Mouse (Mus musculus) myocyte (in vitro differentiated cells): ENCODE results near the gene Selenon.

Experiments
- CEBPB ChIP-seq: IDR thresholded peaks from 2 replicates; pipeline ENCODE4 v1.6.1; 2011; ENCODE audit warnings: mild to moderate bottlenecking, moderate library complexity; ENCODE audit not compliant: poor library complexity, insufficient read depth, severe bottlenecking
- E2F4 ChIP-seq: IDR thresholded peaks from one replicate; pipeline ENCODE4 v1.6.1; 2011; ENCODE audit warnings: mild to moderate bottlenecking, control low read depth, moderate library complexity; ENCODE audit not compliant: insufficient read depth
- MAX ChIP-seq: IDR thresholded peaks from one replicate; pipeline ENCODE4 v1.6.1; 2011; ENCODE audit warnings: low read depth, mild to moderate bottlenecking, control low read depth
- MYOD1 ChIP-seq, 3 experiments: IDR thresholded peaks; one replicate each; pipeline ENCODE4 v1.6.1; 2011; ENCODE audit warnings: control low read depth in 2 of 3, low read depth in 2 of 3, mild to moderate bottlenecking in 2 of 3, moderate library complexity in 1 of 3; ENCODE audit not compliant: insufficient read length in 2 of 3, control insufficient read depth in 1 of 3
- MYOG ChIP-seq, 3 experiments: IDR thresholded peaks; one replicate each; pipeline ENCODE4 v1.6.1; 2011; ENCODE audit warnings: control low read depth in 2 of 3, low read depth in 2 of 3, mild to moderate bottlenecking in 2 of 3; ENCODE audit not compliant: insufficient read length in 2 of 3, control insufficient read depth in 1 of 3, insufficient read depth in 1 of 3
- POLR2A ChIP-seq: IDR thresholded peaks from one replicate; pipeline ENCODE4 v1.6.1; 2011; ENCODE audit warnings: low read depth, mild to moderate bottlenecking, control low read depth, moderate library complexity; ENCODE audit not compliant: insufficient read length
- POLR2AphosphoS2 ChIP-seq: IDR thresholded peaks from one replicate; pipeline ENCODE4 v1.6.1; 2011; ENCODE audit warnings: low read depth, control low read depth; ENCODE audit not compliant: insufficient read length
- SRF ChIP-seq: IDR thresholded peaks from one replicate; pipeline ENCODE4 v1.6.1; 2011; ENCODE audit warnings: low read depth; ENCODE audit not compliant: control insufficient read depth, insufficient read length
- TCF12 ChIP-seq: IDR thresholded peaks from one replicate; pipeline ENCODE4 v1.6.1; 2011; ENCODE audit warnings: mild to moderate bottlenecking, control low read depth; ENCODE audit not compliant: poor library complexity, insufficient read depth, severe bottlenecking
- USF1 ChIP-seq: IDR thresholded peaks from one replicate; pipeline ENCODE4 v1.6.1; 2011; ENCODE audit warnings: low read depth, mild to moderate bottlenecking, control low read depth, moderate library complexity

DNA sequence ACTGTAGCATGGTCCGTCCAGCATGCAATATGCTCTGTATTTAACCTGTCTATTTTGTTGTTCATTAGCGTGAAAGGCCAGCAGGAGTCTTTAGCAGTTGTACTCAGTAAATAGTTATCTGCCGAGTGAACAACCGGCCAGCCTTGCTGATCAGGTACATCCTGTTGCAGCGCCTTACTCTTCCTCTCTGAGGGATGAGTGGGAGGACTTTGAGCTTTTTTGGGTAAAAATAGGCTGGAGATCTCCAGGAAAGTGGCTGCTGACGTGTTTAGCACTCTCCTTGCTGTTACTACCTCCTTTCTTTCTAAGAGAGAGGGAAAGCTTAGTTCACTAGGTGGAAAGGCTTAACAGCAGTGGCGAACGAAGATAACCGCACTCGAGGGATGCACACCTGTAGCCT lies 34.2 kb downstream of the Selenon start:
- TF ChIP-seq POLR2A, result no peak
- no peak for TF ChIP-seq MYOG (IDR thresholded peaks at IDR 0.05; ENCODE audit: control insufficient read depth in 1 of 3, insufficient read depth in 1 of 3, insufficient read length in 2 of 3, low read depth in 2 of 3)
- TF ChIP-seq MAX, result no peak
- no peak for TF ChIP-seq TCF12
- no peak for TF ChIP-seq CEBPB
- no peak for TF ChIP-seq E2F4
- no peak for TF ChIP-seq SRF
- no peak for TF ChIP-seq USF1
- TF ChIP-seq POLR2AphosphoS2, result no peak
- no peak for TF ChIP-seq MYOD1 (IDR thresholded peaks at IDR 0.05; ENCODE audit: control insufficient read depth in 1 of 3, insufficient read length in 2 of 3, low read depth in 2 of 3)
